Mouse (Mus musculus): ENCODE data around the gene Polr2e.

- TF ChIP-seq CTCF (IDR thresholded peaks at IDR 0.05; ENCODE audit: borderline replicate concordance, control insufficient read depth, extremely low read depth, insufficient read depth, low read length, poor library complexity) (no peak), POLR2A (IDR thresholded peaks at IDR 0.05; ENCODE audit: control insufficient read depth, extremely low read depth, insufficient read depth, low read length, poor library complexity) (no peak)
Observed at GRCm38 (mm10) chr10:80003374-80004232, 36.0 kb downstream of the Polr2e start.

Data from thymus, adult 2 months (tissue).